Mouse (Mus musculus) G1E (cell line): ENCODE data around the gene Zp1. TPM values are rescaled to one million over a fixed set of nuclear protein-coding genes. Genes with fewer than 3 reads are reported as not detected.
A peak's percentile ranks its signal among the peaks of the same experiment; 100 is the strongest.

Experiments
- ATAC-seq: 2 replicates; pipeline ENCODE4 v1.8.0; 2016; ENCODE audit warnings: mild to moderate bottlenecking; ENCODE audit not compliant: insufficient number of reproducible peaks, poor library complexity, low FRiP score, severe bottlenecking; ENCODE audit errors: extremely low read depth
- DNase-seq: peaks from one replicate; pipeline ENCODE4 v3.0.0; 2012; ENCODE audit warnings: low spot score
- H3K27me3 ChIP-seq: 2 replicates; pipeline ENCODE4 v1.6.1; 2012; ENCODE audit warnings: mild to moderate bottlenecking, low read length, inconsistent platforms; ENCODE audit not compliant: insufficient read depth
- H3K36me3 ChIP-seq: replicated peaks from 2 replicates; pipeline ENCODE3; 2012; ENCODE audit warnings: mild to moderate bottlenecking, inconsistent platforms
- H3K4me1 ChIP-seq: 2 replicates; pipeline ENCODE4 v1.6.1; 2012; ENCODE audit warnings: low read depth, low read length, inconsistent platforms, mixed read lengths; ENCODE audit not compliant: insufficient read depth
- H3K4me3 ChIP-seq: 2 replicates; pipeline ENCODE4 v1.5.1; 2012; ENCODE audit warnings: low read depth, mild to moderate bottlenecking, inconsistent platforms, low read length, moderate library complexity, mixed read lengths
- H3K9me3 ChIP-seq: replicated peaks from 2 replicates; pipeline ENCODE4 v1.6.1; 2012; ENCODE audit warnings: inconsistent platforms
- CTCF ChIP-seq: IDR thresholded peaks from 2 replicates; pipeline ENCODE4 v1.5.1; 2012; ENCODE audit warnings: low read depth, low read length, inconsistent platforms, mixed read lengths
- GATA1 ChIP-seq: IDR thresholded peaks from 2 replicates; pipeline ENCODE4 v1.6.1; 2012; ENCODE audit warnings: borderline replicate concordance, low read length, inconsistent platforms, mixed read lengths
- GATA2 ChIP-seq: IDR thresholded peaks from 2 replicates; pipeline ENCODE4 v1.6.1; 2012; ENCODE audit warnings: low read depth, low read length, inconsistent platforms, borderline replicate concordance
- POLR2AphosphoS5 ChIP-seq: IDR thresholded peaks from 2 replicates; pipeline ENCODE4 v1.6.1; 2012; ENCODE audit warnings: low read depth, low read length, inconsistent platforms; ENCODE audit not compliant: insufficient replicate concordance
- TAL1 ChIP-seq: conservative IDR thresholded peaks from 2 replicates; pipeline ENCODE4 v1.6.1; 2012; ENCODE audit warnings: low read depth, low read length, inconsistent platforms, mixed read lengths
- polyA plus RNA-seq: library from polyadenylated mRNA; stranded (reverse); fragments of >175 nt; gene quantifications from 2 replicates; pipeline ENCODE4 v1.2.3, GENCODE M21; 2012
- total RNA-seq, 2 experiments: library from RNA; stranded (forward) in 1 of 2; stranded (reverse) in 1 of 2; fragments of 200-1000 nt in 1 of 2; fragments of >200 nt in 1 of 2; fragmentation: Nextera tagmentation in 1 of 2; gene quantifications; 2 replicates each; pipeline ENCODE4 v1.2.3; 2014 to 2017

The Zp1 gene
- total RNA-seq (2014; fragmentation: Nextera tagmentation), result not detected in 2 replicates
- total RNA-seq (2017), result not detected in 2 replicates
- polyA plus RNA-seq, result 0.03 TPM in 1 of 2 replicates, not detected in the other

DNA sequence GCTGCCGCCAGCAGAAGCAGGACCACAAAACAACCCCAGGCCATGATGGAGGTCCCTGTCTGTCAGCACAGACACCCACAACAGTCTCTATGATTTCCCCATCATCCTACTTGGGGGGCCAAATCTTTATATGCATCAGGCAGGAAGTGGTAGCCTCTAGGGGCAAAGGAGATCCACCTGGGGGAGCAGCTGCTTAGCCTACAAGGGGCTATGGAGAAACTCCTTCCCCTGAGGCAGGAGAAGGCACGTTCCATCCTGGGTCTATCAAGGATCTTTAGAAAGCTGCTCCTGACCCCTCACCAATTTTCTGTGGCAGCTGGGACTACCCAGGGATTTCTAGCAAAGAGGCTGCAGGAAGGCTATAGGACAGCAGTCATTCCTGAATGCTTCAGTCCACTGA lies at the start of gene Zp1:
Zp1 (minus strand) TSS at position 101 of the 400 bp plus-strand sequence.
- TF ChIP-seq CTCF, result no peak
- TF ChIP-seq GATA2, result no peak
- TF ChIP-seq GATA1, result no peak
- TF ChIP-seq TAL1, result no peak
- TF ChIP-seq POLR2AphosphoS5, result no peak
- Histone ChIP-seq H3K27me3 (peaks cover 46% of the 10 kb centered on the region), H3K9me3 (no peaks in the 10 kb centered on the region), H3K4me3 (no peak within 1 kb of the TSS), H3K36me3 (no peaks in the 10 kb centered on the region), H3K4me1 (0 out of 2 replicates have a peak, but pooled peaks cover 6% of the 10 kb centered on the region)
- no peak for DNase-seq
- no peak for ATAC-seq

DNA sequence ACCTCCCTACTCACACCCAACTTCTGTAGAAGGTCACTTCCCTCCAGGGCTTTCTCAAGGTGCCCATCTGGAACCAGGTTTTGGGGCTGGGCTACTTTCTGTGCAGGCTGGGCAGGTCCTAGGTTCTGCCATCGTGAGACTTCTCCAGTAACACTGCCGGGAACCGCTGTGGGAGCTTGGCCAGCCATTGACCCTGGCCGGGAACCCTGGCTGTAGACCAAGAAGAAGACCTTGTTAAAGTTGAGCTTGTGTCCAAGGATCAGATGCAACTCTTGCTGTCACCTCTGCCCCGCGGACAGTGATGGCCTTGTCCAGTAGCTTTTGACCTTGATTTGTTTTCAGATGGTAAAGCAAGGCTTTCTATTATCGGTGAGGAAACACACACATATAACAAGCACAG lies 48.1 kb upstream of the Zp1 start:
- no peak for ATAC-seq
- TF ChIP-seq TAL1, result no peak
- no peak for TF ChIP-seq POLR2AphosphoS5
- no peak for TF ChIP-seq GATA2
- TF ChIP-seq CTCF, result no peak
- no peak for TF ChIP-seq GATA1
- DNase-seq, result no peak
- Histone ChIP-seq H3K36me3 (no peaks in the 10 kb centered on the region), H3K9me3 (no peaks in the 10 kb centered on the region), H3K27me3 (peaks cover 26% of the 10 kb centered on the region), H3K4me1 (no peaks in the 10 kb centered on the region), H3K4me3 (no peak overlapping the region)

DNA sequence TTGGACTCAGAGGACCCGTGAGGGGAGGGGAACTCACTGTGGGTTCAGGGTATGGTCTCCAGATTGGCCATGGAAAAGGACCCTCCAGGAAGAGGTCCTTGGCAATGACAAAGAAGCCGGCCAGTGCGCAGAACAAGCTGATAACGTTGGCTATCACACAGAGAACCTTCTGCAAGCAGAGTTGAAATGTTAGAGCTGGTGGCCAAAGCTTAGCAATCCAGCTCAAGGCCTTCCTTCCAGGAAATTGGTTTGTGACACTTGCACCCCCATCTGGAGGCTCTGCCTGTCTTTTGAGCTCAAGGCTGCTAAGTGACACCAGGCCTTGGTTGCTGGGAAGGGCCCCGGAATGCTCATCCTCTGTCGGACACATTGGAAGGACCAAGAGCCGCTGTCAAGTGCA lies 45.3 kb upstream of the Zp1 start:
- Histone ChIP-seq H3K9me3 (no peaks in the 10 kb centered on the region), H3K36me3 (no peaks in the 10 kb centered on the region), H3K4me1 (no peaks in the 10 kb centered on the region), H3K4me3 (no peak overlapping the region), H3K27me3 (peaks cover 49% of the 10 kb centered on the region)
- ATAC-seq, result no peak
- no peak for DNase-seq
- no peak for TF ChIP-seq POLR2AphosphoS5
- TF ChIP-seq TAL1, result no peak
- no peak for TF ChIP-seq CTCF
- TF ChIP-seq GATA2, result no peak

DNA sequence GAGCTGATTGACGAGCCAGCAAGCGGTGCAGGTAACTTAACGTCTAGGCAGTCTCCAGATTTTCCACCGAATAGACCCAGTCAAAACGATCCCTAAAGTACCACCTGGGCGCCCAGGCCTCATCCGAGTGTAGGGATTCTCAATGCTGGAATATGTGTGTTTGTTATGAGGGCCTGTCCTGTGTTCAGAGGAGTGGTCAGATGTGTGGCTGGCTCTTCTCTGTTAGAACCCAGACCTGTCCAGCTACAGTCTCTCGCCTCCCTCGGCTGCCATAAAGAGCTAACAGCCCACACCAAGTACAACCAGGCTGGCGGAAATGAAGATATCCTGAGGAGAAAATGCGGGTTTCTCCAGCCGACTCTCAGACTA lies 39.5 kb upstream of the Zp1 start:
- DNase-seq (no peak), ATAC-seq (no peak)
- Histone ChIP-seq H3K27me3 (peaks cover 63% of the 10 kb centered on the region), H3K4me1 (no peaks in the 10 kb centered on the region), H3K4me3 (no peak overlapping the region), H3K36me3 (no peaks in the 10 kb centered on the region), H3K9me3 (no peaks in the 10 kb centered on the region)
- TF ChIP-seq TAL1, result no peak
- no peak for TF ChIP-seq GATA1
- no peak for TF ChIP-seq CTCF
- no peak for TF ChIP-seq GATA2
- TF ChIP-seq POLR2AphosphoS5, result no peak

DNA sequence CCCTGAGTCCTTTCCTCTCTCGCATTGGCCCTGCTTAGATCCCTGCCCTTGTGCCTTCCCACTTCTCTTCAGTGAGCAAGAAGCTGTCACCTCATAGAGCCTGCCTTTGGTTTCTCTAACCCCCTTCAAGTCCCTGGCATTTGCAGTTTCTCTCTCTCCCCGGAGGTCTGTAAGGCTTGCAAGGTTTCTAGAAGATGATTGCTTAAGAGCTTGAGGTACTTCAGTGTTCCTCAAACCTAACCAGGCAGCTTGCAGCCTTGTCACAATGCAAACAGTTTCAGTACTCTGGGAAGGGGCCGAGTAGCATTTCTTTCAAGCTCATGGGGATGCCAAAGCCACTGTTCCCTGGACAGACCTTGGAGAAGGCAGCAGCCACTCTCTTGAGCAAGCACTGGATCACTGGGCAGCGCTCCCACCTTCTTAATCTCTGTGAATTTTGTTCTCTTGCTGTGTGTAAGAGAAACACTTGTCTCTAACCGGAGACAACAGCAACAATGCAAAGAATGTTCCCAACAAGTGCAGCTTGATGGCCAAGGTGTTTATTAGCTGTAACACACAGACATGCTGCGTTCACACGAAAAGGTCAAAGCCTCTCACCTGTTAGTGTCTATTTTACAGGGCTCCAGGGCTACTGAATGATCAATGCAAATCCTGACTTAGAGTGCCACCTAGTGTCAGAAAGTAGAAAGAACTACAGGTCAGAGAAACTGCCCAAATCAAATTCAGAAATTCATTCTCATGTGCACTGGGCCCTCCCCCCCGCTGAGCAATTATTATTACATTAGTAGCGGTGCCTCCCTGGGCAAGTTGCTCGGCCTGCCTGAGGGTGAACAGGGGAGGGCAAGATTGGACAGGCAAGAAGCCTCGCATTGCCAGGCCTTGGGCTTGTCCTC lies 38.9 kb upstream of the Zp1 start:
- DNase-seq (peak; percentile 52), ATAC-seq (no peak)
- Histone ChIP-seq H3K4me1 (no peaks in the 10 kb centered on the region), H3K27me3 (peaks cover 57% of the 10 kb centered on the region), H3K4me3 (no peak overlapping the region), H3K9me3 (no peaks in the 10 kb centered on the region), H3K36me3 (no peaks in the 10 kb centered on the region)
- TF ChIP-seq TAL1 (no peak), POLR2AphosphoS5 (no peak), CTCF (0 out of 2 replicates have a peak, but pooled peaks have one; percentile 14)

DNA sequence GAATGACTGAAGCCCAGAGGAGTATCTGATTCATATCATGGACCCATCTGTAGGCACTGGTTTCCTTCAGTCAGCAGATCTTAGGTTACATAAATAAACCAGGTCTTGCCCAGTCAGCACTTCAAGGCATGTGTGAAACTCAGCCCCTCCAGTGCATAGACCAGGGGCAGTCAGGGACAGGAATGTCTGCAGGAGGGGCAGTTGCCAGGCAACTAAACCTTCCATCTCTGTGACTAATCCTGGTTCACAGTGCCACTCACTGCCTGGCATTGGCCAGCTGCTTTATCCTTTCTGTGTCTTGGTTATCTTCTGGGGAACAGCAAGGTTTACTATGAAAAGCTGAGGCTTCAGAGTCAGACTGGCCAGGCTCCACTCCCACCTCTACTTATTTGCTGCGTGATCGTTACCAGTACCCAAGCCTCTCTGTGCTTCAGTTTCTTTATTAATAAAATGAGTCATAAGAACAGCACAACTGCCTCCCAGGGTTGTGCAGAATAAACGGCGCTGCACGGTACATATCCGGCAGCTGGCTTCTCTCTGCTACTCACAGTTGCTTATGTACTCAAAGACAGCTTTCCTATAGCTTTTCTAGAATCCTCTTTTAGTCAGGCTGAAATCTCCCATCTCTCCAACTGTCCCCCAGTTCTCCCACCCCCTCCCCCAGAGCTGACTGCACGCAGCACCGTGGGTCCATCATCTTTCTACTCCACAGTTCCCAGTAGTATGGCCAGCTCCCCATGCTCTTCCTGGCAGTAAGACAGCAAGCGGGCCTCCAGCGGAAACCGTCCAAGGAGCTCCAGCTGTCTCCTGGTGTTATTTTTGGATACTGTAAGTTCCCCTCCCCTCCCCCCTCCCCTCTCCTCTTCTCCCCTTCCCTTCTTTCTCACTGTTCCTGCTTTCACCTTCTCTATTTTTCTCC lies 31.8 kb upstream of the Zp1 start:
- ATAC-seq (no peak), DNase-seq (no peak)
- peaks cover 32% of the 10 kb centered on the region for H3K27me3 ChIP-seq
- peaks cover 3% of the 10 kb centered on the region for H3K36me3 ChIP-seq
- no peaks in the 10 kb centered on the region for H3K9me3 ChIP-seq
- peaks cover 9% of the 10 kb centered on the region for H3K4me1 ChIP-seq
- H3K4me3 ChIP-seq, result no peak overlapping the region
- TF ChIP-seq TAL1 (no peak), CTCF (no peak)
